Mouse (Mus musculus) forebrain, embryonic 14.5 days (tissue): Measurements from ENCODE around the gene Olfr775. TPM values are rescaled to one million over a fixed set of nuclear protein-coding genes. Genes with fewer than 3 reads are reported as not detected.

Experiments
- ATAC-seq: fragments of 200-750 bp; cut with Nextera tagmentation; 2 replicates; pipeline ENCODE4 v1.8.0; 2017; ENCODE audit warnings: mild to moderate bottlenecking, moderate library complexity
- DNase-seq: peaks from one replicate; pipeline ENCODE4 v3.0.0-alpha.2; 2015; ENCODE audit warnings: low spot score
- H3K27ac ChIP-seq: fragments of 300-500 bp; sonication (generic); 2 replicates; pipeline ENCODE4 v1.5.1; 2014; ENCODE audit warnings: low read depth, mild to moderate bottlenecking, control low read depth, low read length, moderate library complexity
- H3K27me3 ChIP-seq: fragments of 300-500 bp; sonication (generic); replicated peaks from 2 replicates; pipeline ENCODE4 v1.6.1; 2014; ENCODE audit warnings: low read length, control low read depth, mixed read lengths; ENCODE audit not compliant: control insufficient read depth, insufficient read depth
- H3K36me3 ChIP-seq: fragments of 300-500 bp; sonication (generic); 2 replicates; pipeline ENCODE4 v1.6.1; 2014; ENCODE audit warnings: low read length, control low read depth; ENCODE audit not compliant: control insufficient read depth, insufficient read depth
- H3K4me1 ChIP-seq: fragments of 300-500 bp; sonication (generic); 2 replicates; pipeline ENCODE4 v1.6.1; 2014; ENCODE audit warnings: antibody characterized with exemption, low read length, control low read depth; ENCODE audit not compliant: control insufficient read depth, insufficient read depth
- H3K4me2 ChIP-seq: fragments of 300-500 bp; sonication (generic); 2 replicates; pipeline ENCODE4 v1.6.1; 2014; ENCODE audit warnings: mild to moderate bottlenecking, control low read depth, low read length
- H3K4me3 ChIP-seq: fragments of 300-500 bp; sonication (generic); 2 replicates; pipeline ENCODE4 v1.5.1; 2014; ENCODE audit warnings: low read depth, low read length, control low read depth
- H3K9ac ChIP-seq: fragments of 300-500 bp; sonication (generic); 2 replicates; pipeline ENCODE4 v1.6.1; 2014; ENCODE audit warnings: mild to moderate bottlenecking, low read length, control low read depth, moderate library complexity
- H3K9me3 ChIP-seq: fragments of 300-500 bp; sonication (generic); replicated peaks from 2 replicates; pipeline ENCODE4 v1.6.1; 2016; ENCODE audit warnings: low read length, control low read depth, mixed read lengths; ENCODE audit not compliant: control insufficient read depth
- WGBS: fragments of 180-500 bp; shearing (Covaris S2); extraction: QIAGEN DNeasy Blood & Tissue Kit; methylation state at CpG from one replicate; pipeline ENCODE4 v1.1.7; 2014; 5-methylcytosine and 5-hydroxymethylcytosine counted together
- polyA plus RNA-seq: library from polyadenylated mRNA; unstranded; fragments of >200 nt; fragmentation: Nextera tagmentation; extraction: Ambion mirVana; gene quantifications from 2 replicates; pipeline ENCODE4 v1.2.1, GENCODE M21; 2014

Olfr775 gene
- not detected in 2 replicates for polyA plus RNA-seq

- H3K4me2 ChIP-seq: no peak within 1 kb of the TSS
- no peak for DNase-seq
- WGBS: 79% methylated on average over 3 of the region's 3 CpGs
- no peaks in the 10 kb centered on the region for H3K27me3 ChIP-seq
- no peaks in the 10 kb centered on the region for H3K4me1 ChIP-seq
- no peaks in the 10 kb centered on the region for H3K36me3 ChIP-seq
- H3K4me3 ChIP-seq: no peak within 1 kb of the TSS
- H3K9me3 ChIP-seq: no peaks in the 10 kb centered on the region
- H3K9ac ChIP-seq: no peak within 1 kb of the TSS
- H3K27ac ChIP-seq: no peak within 1 kb of the TSS
- no peak for ATAC-seq
Observed at GRCm38 (mm10) chr10:129248112-129248511, at the start of gene Olfr775. TSS of gene Olfr775 (plus strand) at chr10:129248412.

GRCm38 (mm10) chr10:129230737-129231136 is 17.5 kb upstream of the Olfr775 start:
- Histone ChIP-seq H3K27me3 (no peaks in the 10 kb centered on the region), H3K4me3 (no peak overlapping the region), H3K4me1 (no peaks in the 10 kb centered on the region), H3K4me2 (no peak overlapping the region), H3K27ac (no peak overlapping the region), H3K9me3 (no peaks in the 10 kb centered on the region), H3K9ac (no peak overlapping the region), H3K36me3 (no peaks in the 10 kb centered on the region)
- no peak for ATAC-seq
- DNase-seq: no peak
- 80% methylated on average over 1 of the region's 1 CpGs for WGBS

GRCm38 (mm10) chr10:129235904-129236303 is 12.3 kb upstream of the Olfr775 start, which contains the start of gene Olfr774:
TSS of gene Olfr774 (plus strand) at chr10:129236204.
- no peaks in the 10 kb centered on the region for H3K36me3 ChIP-seq
- H3K9me3 ChIP-seq: no peaks in the 10 kb centered on the region
- H3K4me1 ChIP-seq: no peaks in the 10 kb centered on the region
- no peak within 1 kb of the TSS for H3K9ac ChIP-seq
- H3K27ac ChIP-seq: no peak within 1 kb of the TSS
- 73% methylated on average over 2 of the region's 2 CpGs for WGBS
- no peak within 1 kb of the TSS for H3K4me3 ChIP-seq
- no peaks in the 10 kb centered on the region for H3K27me3 ChIP-seq
- no peak within 1 kb of the TSS for H3K4me2 ChIP-seq
- ATAC-seq: no peak
- no peak for DNase-seq

- no peaks in the 10 kb centered on the region for H3K36me3 ChIP-seq
- H3K4me1 ChIP-seq: no peaks in the 10 kb centered on the region
- ATAC-seq: no peak
Observed at GRCm38 (mm10) chr10:129258827-129259226, 10.6 kb downstream of the Olfr775 start, which contains the start of gene Olfr776. TSS of gene Olfr776 (plus strand) at chr10:129259127.

GRCm38 (mm10) chr10:129271081-129271535 is 22.9 kb downstream of the Olfr775 start, which contains the start of gene Olfr777:
TSS of gene Olfr777 (minus strand) at chr10:129271485.
- no peaks in the 10 kb centered on the region for H3K36me3 ChIP-seq
- H3K27ac ChIP-seq: no peak within 1 kb of the TSS
- no peak within 1 kb of the TSS for H3K9ac ChIP-seq
- no peak within 1 kb of the TSS for H3K4me3 ChIP-seq
- DNase-seq (no peak), ATAC-seq (no peak)
- WGBS: 92% methylated on average over 2 of the region's 2 CpGs
- H3K4me2 ChIP-seq: no peak within 1 kb of the TSS
- H3K9me3 ChIP-seq: no peaks in the 10 kb centered on the region
- H3K27me3 ChIP-seq: no peaks in the 10 kb centered on the region
- H3K4me1 ChIP-seq: no peaks in the 10 kb centered on the region

More at GRCm38 (mm10) chr10:129258827-129259226, 10.6 kb downstream of the Olfr775 start, which contains the start of gene Olfr776:
- Histone ChIP-seq H3K27me3 (no peaks in the 10 kb centered on the region), H3K27ac (no peak within 1 kb of the TSS), H3K9me3 (no peaks in the 10 kb centered on the region), H3K4me2 (no peak within 1 kb of the TSS), H3K4me3 (no peak within 1 kb of the TSS), H3K9ac (no peak within 1 kb of the TSS)
- no peak for DNase-seq

Other genes starting within 250 kb of the Olfr775 start
- not detected in 2 replicates for gene Olfr763, start 237.6 kb upstream of the Olfr775 start, polyA plus RNA-seq
- not detected in 2 replicates for gene Olfr764-ps1, start 208.5 kb upstream of the Olfr775 start, polyA plus RNA-seq
- not detected in 2 replicates for gene Olfr765, start 198.4 kb upstream of the Olfr775 start, polyA plus RNA-seq
- gene Olfr766-ps1, start 179.4 kb upstream of the Olfr775 start, polyA plus RNA-seq: not detected in 2 replicates
- not detected in 2 replicates for gene Olfr767, start 165.5 kb upstream of the Olfr775 start, polyA plus RNA-seq
- not detected in 2 replicates for gene Olfr768, start 149.0 kb upstream of the Olfr775 start, polyA plus RNA-seq
- gene Olfr769, start 130.6 kb upstream of the Olfr775 start, polyA plus RNA-seq: not detected in 2 replicates
- not detected in 2 replicates for gene Olfr770, start 109.4 kb upstream of the Olfr775 start, polyA plus RNA-seq
- gene Olfr771, start 83.7 kb upstream of the Olfr775 start, polyA plus RNA-seq: not detected in 2 replicates
- gene Olfr772, start 70.5 kb upstream of the Olfr775 start, polyA plus RNA-seq: not detected in 2 replicates
- gene Olfr773, start 61.0 kb upstream of the Olfr775 start, polyA plus RNA-seq: not detected in 2 replicates
- gene Olfr774, start 12.2 kb upstream of the Olfr775 start, polyA plus RNA-seq: not detected in 2 replicates
- gene Olfr776, start 10.7 kb downstream of the Olfr775 start, polyA plus RNA-seq: not detected in 2 replicates
- gene Olfr777, start 23.1 kb downstream of the Olfr775 start, polyA plus RNA-seq: not detected in 2 replicates
- gene Olfr780, start 69.7 kb downstream of the Olfr775 start, polyA plus RNA-seq: not detected in 2 replicates
- gene Olfr781, start 80.4 kb downstream of the Olfr775 start, polyA plus RNA-seq: not detected in 2 replicates
- not detected in 2 replicates for gene Olfr782, start 100.4 kb downstream of the Olfr775 start, polyA plus RNA-seq
- 0.09 TPM in 1 of 2 replicates, not detected in the other for gene Olfr784, start 135.7 kb downstream of the Olfr775 start, polyA plus RNA-seq
- not detected in 2 replicates for gene Olfr785, start 157.0 kb downstream of the Olfr775 start, polyA plus RNA-seq
- gene Olfr786, start 178.9 kb downstream of the Olfr775 start, polyA plus RNA-seq: not detected in 2 replicates
- gene Olfr787, start 213.4 kb downstream of the Olfr775 start, polyA plus RNA-seq: not detected in 2 replicates
- gene Olfr788, start 222.6 kb downstream of the Olfr775 start, polyA plus RNA-seq: not detected in 2 replicates
- not detected in 2 replicates for gene Olfr789, start 236.3 kb downstream of the Olfr775 start, polyA plus RNA-seq